Mouse (Mus musculus): ENCODE measurements around the gene Wdr6. TPM values are rescaled to one million over a fixed set of nuclear protein-coding genes. Genes with fewer than 3 reads are reported as not detected.

Gene Wdr6
- polyA plus RNA-seq, 1 experiment from 2014 or later, result 237 TPM

DNA sequence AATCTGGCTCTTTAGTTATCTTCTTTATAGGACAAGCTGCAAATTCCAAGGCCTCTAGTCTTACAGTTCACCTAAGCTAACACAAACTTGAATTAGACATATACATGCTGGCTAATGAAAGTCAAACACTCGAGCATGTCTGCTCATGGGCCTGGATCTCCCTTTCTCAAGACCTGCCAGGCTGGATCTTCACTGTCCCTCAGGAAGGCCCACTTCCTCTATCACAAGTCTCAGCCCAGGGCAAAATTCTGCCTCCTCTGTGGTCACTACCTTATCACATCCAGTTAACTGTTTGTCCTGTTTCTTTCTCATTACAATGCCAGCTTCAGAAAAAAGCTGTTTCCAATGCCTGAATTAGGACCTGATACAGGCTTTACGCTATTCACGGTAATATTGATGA is 15.8 kb upstream of the Wdr6 start:
- ATAC-seq (ENCODE audit: insufficient number of reproducible peaks, insufficient read depth, low FRiP score, low TSS enrichment, low read depth), result no peak
- 79% methylated on average over 3 of the region's 3 CpGs for WGBS
- H3K36me3 ChIP-seq, result peaks cover 7% of the 10 kb centered on the region; the same call in 1 of the 2 replicates
- H3K27ac ChIP-seq, result no peak overlapping the region
- H3K9ac ChIP-seq (replicated peaks), result no peak overlapping the region
- no peaks in the 10 kb centered on the region for H3K27me3 ChIP-seq
- H3K4me1 ChIP-seq (replicated peaks), result peaks cover 17% of the 10 kb centered on the region
- no peak overlapping the region for H3K4me3 ChIP-seq (replicated peaks)
- H3K9me3 ChIP-seq, result no peaks in the 10 kb centered on the region
- H3K4me2 ChIP-seq, result no peak overlapping the region

DNA sequence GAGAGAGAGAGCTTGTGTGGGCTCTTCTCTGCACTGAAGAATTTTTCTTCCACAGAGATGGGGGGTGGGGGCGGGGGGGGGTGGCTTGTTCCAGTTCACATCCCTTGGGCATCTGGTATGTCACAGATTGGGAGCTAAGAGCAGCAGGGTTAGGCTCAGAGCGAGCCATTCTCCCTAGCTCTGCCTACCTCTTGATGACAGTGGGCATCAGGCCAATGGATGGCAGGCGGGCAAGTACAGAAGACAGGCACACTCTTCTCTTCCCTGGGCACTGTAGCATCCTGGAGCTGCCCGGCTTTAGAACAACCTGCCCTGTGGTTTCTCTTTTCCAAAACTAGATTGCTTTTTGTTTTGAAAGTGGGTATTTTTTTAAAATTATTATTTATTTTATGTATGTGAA is 12.9 kb upstream of the Wdr6 start:
- H3K4me2 ChIP-seq, result no peak overlapping the region
- H3K27me3 ChIP-seq, result no peaks in the 10 kb centered on the region
- 88% methylated on average over 4 of the region's 4 CpGs for WGBS
- H3K9me3 ChIP-seq, result no peaks in the 10 kb centered on the region
- H3K4me1 ChIP-seq (replicated peaks), result peaks cover 32% of the 10 kb centered on the region
- H3K36me3 ChIP-seq, result peaks cover 7% of the 10 kb centered on the region; the same call in 1 of the 2 replicates
- no peak for ATAC-seq (ENCODE audit: insufficient number of reproducible peaks, insufficient read depth, low FRiP score, low TSS enrichment, low read depth)
- H3K4me3 ChIP-seq (replicated peaks), result no peak overlapping the region
- no peak overlapping the region for H3K9ac ChIP-seq (replicated peaks)
- no peak overlapping the region for H3K27ac ChIP-seq

DNA sequence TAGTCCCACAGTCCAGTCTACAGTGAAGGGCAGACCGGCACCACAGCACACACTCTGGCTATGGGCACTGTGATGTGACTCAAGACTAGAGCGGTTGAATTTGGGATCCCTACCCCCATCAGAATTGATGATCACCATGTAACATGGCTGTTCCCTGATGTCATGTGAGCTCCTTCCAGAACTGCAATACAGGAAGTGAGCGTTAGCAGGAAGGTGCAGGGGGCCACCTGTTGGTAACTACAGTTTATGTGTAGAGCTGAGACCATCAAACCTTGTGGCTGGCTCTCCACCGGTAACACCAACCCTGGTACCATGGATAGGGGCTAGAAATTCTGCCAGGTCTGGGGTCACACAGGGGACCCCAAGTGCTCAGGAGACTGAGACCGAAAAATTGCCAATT is 10.7 kb upstream of the Wdr6 start:
- Histone ChIP-seq H3K27me3 (no peaks in the 10 kb centered on the region), H3K4me1 (replicated peaks) (peaks cover 29% of the 10 kb centered on the region), H3K9ac (replicated peaks) (no peak overlapping the region), H3K4me3 (replicated peaks) (no peak overlapping the region), H3K9me3 (no peaks in the 10 kb centered on the region), H3K27ac (peak overlapping the region; percentile 41; the same call in 1 of the 2 replicates), H3K4me2 (no peak overlapping the region), H3K36me3 (peaks cover 7% of the 10 kb centered on the region; the same call in 1 of the 2 replicates)
- 64% methylated on average over 5 of the region's 5 CpGs for WGBS
- no peak for ATAC-seq (ENCODE audit: insufficient number of reproducible peaks, insufficient read depth, low FRiP score, low TSS enrichment, low read depth)

DNA sequence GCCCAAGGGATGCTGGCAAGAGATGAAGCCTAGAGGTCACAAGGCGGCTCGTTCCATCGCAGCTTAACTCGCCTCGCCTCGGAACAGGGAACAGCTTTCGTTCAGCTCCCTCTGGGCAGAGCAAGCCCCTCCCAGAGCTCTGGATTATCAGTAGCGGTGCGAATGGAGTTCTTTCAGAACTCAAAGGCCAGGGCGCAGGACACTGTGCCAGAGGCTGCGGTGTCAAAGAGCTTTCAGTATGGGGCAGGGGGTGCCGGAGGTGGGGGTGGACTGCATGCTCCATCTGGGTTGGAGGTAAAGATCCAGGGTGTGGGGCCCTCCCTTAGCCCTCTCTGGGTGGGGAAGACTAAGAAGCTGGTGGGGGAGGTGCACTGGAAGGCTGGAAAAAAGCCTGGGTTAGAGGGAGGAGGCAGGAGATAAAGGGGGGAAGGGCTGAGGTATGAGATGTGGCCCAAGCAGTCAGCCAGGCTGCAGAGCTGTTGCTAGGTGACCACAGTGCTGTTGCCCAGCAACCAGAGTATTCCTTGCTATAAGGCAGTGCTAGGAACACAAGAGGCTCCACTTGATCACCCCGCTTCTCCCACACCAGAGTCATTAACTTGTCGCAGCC is 9.1 kb upstream of the Wdr6 start:
- Histone ChIP-seq H3K4me1 (replicated peaks) (peaks cover 29% of the 10 kb centered on the region), H3K4me3 (replicated peaks) (peak overlapping the region; percentile 25; the same call in 1 of the 2 replicates), H3K36me3 (0 out of 2 replicates have a peak, but pooled peaks cover 3% of the 10 kb centered on the region), H3K27me3 (no peaks in the 10 kb centered on the region), H3K9me3 (no peaks in the 10 kb centered on the region), H3K9ac (replicated peaks) (peak overlapping the region; percentile 54), H3K27ac (peak overlapping the region; percentile 93), H3K4me2 (peak overlapping the region; percentile 58)
- WGBS, result under 1% methylated on average over 14 of the region's 14 CpGs
- peak; percentile 95 for ATAC-seq (ENCODE audit: insufficient number of reproducible peaks, insufficient read depth, low FRiP score, low TSS enrichment, low read depth)

DNA sequence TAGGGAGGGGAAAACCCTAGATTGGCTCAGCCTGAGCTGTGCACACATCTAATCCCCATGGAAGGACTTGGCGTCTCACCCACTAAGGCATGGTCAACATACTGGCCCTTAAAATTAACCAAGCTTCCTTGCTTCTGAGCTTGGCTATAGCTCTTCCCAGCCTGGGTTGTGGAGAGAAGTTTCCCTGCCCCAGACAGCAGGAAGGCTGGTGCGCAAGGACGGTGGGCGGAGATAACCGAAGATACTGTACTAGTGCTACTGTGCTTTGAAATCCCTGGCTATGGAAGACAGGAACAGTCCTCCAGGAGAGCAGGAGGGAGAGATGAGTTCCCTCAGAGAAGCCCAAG is 778 bp upstream of the Wdr6 start:
- no peak for ATAC-seq (ENCODE audit: insufficient number of reproducible peaks, insufficient read depth, low FRiP score, low TSS enrichment, low read depth)
- Histone ChIP-seq H3K4me3 (replicated peaks) (peak overlapping the region; percentile 86), H3K27ac (peak overlapping the region; percentile 97), H3K9ac (replicated peaks) (peak overlapping the region; percentile 95), H3K27me3 (no peaks in the 10 kb centered on the region), H3K9me3 (no peaks in the 10 kb centered on the region), H3K36me3 (peaks cover 34% of the 10 kb centered on the region), H3K4me1 (replicated peaks) (peaks cover 47% of the 10 kb centered on the region), H3K4me2 (peak overlapping the region; percentile 90)
- WGBS, result 61% methylated on average over 5 of the region's 5 CpGs

DNA sequence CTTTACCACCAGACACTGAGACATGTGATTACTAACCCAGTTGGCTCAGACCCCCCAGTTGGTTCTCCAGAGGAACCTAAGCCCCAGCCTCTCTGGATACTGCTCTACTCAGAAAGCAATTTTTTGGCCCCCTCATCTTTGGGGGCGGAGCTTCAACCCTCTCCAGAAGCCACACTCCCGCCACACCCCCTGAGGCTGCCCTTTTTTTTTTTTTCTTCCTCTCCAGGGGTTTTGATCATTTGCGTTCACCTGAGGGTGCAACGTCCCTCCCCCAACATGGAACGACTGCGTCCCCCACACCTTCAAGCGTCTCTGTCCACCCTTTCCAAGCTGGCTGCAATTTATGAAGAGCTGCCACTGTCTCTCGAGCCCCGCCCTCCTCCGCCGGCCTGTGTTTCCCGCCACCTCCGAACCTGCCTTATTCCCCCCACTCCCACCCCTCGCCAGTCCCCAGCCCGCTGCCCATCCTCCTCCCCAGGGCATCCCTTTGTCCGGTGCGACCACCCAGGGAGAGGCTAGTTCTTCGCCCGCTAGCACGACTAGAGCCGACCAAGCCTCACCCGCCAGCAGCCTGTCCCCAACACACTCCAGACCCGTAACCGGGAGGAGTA is 500 bp downstream of the Wdr6 start:
- Histone ChIP-seq H3K9me3 (no peaks in the 10 kb centered on the region), H3K4me1 (replicated peaks) (peaks cover 56% of the 10 kb centered on the region), H3K27ac (peak overlapping the region; percentile 97), H3K4me3 (replicated peaks) (peak overlapping the region; percentile 86), H3K27me3 (no peaks in the 10 kb centered on the region), H3K36me3 (peaks cover 47% of the 10 kb centered on the region), H3K4me2 (peak overlapping the region; percentile 90), H3K9ac (replicated peaks) (peak overlapping the region; percentile 95)
- WGBS, result under 1% methylated on average over 24 of the region's 24 CpGs
- ATAC-seq (ENCODE audit: insufficient number of reproducible peaks, insufficient read depth, low FRiP score, low TSS enrichment, low read depth), result no peak

DNA sequence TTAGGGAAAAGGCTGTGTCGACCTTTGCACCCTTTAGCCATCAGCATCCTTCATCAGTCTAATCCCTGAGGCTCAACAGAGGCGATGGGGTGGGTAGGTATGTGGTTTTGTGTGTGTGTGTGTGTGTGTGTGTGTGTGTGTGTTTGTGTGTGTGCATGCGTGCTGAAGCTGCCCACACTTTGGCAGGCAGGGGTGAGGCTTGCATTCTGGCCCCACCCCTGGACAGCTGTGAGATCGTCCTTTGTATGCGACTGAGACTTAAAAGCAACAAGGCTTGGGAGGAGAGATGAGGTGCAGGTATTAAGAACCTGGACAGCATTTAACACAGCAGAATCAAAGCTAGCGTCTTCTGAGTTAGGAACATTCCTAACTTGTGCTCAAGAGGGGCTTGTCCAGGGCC is 1.5 kb downstream of the Wdr6 start:
- WGBS, result 64% methylated on average over 6 of the region's 6 CpGs
- Histone ChIP-seq H3K4me3 (replicated peaks) (peak overlapping the region; percentile 86), H3K4me1 (replicated peaks) (peaks cover 56% of the 10 kb centered on the region), H3K36me3 (peaks cover 55% of the 10 kb centered on the region), H3K27ac (peak overlapping the region; percentile 29; the same call in 1 of the 2 replicates), H3K9ac (replicated peaks) (peak overlapping the region; percentile 95; the same call in 1 of the 2 replicates), H3K27me3 (no peaks in the 10 kb centered on the region), H3K9me3 (no peaks in the 10 kb centered on the region), H3K4me2 (peak overlapping the region; percentile 90)
- ATAC-seq (ENCODE audit: insufficient number of reproducible peaks, insufficient read depth, low FRiP score, low TSS enrichment, low read depth), result no peak

DNA sequence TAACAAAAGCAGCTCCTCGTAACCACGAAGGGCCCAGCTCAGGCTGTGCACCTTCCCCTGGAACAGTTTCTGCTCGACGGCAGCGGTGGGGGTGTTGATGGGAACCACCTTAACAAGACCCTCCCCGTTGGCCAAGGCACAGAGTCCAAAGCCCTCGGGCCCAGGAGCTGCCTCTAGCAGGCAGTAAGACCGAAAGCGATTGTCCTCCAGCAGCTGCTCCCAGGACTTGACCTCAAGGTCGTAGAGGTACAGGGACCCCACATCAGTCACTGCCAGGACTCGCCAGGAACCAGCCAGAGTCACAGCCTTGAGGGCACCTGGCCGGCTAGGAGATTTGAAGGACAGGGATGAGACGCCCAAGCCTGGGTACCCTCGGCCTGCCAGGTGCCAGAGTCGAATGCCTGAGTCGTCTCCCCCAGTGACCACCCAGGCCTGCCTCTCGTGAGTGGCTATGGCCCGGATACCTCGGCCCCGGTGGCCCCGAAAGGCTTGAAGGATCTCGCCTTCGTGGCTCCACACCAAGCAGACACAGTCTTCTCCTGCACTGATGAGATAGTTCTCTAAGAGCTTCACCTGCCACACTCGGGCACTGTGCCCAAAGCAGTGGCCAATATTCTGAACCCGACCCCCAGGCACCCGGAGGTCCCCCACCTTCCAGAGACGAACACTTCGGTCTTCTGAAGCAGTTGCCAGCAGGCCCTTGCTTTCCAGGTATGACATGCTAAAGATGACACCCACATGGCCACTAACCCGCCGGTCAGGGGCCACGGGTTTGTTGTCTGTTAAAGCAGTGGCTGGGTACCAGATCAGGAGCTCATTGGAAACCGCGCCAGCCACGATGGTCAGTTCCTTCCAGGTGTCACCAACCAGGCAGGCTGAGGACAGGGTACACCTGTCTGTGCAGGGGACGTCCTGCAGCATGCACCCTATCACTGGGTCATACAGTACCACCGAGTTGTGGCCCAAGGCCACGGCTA is 2.9 kb downstream of the Wdr6 start:
- 0 out of 2 replicates have a peak overlapping the region, but pooled peaks have one; percentile 86 for H3K4me3 ChIP-seq (replicated peaks)
- H3K36me3 ChIP-seq, result peaks cover 65% of the 10 kb centered on the region
- H3K4me1 ChIP-seq (replicated peaks), result peaks cover 58% of the 10 kb centered on the region
- peak overlapping the region; percentile 20 for H3K4me2 ChIP-seq
- H3K27ac ChIP-seq, result no peak overlapping the region
- no peaks in the 10 kb centered on the region for H3K9me3 ChIP-seq
- WGBS, result 85% methylated on average over 37 of the region's 37 CpGs
- H3K9ac ChIP-seq (replicated peaks), result no peak overlapping the region; the same call in 1 of the 2 replicates
- H3K27me3 ChIP-seq, result no peaks in the 10 kb centered on the region
- no peak for ATAC-seq (ENCODE audit: insufficient number of reproducible peaks, insufficient read depth, low FRiP score, low TSS enrichment, low read depth)

DNA sequence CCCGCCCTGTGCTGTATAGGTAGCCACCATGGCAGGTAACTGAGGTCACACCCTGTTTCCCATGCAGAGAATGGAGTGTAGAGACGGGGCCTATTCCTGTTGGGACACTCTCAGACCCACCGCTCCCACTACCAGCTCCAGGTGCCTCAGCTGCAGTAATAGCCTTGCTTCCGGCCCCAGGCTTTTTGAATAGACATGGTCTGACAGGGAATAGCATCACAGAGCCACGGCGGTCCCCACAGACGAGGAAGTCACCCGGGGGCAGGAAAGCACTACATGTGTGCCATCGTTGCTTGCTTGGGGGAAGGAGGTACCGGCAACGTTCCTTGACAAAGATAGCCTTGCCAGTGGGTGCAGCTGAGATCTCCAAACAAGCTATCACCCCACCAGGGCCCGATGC is 3.6 kb downstream of the Wdr6 start:
- WGBS, result 89% methylated on average over 12 of the region's 12 CpGs
- peaks cover 65% of the 10 kb centered on the region for H3K36me3 ChIP-seq
- no peak for ATAC-seq (ENCODE audit: insufficient number of reproducible peaks, insufficient read depth, low FRiP score, low TSS enrichment, low read depth)
- no peak overlapping the region for H3K4me2 ChIP-seq
- peaks cover 64% of the 10 kb centered on the region for H3K4me1 ChIP-seq (replicated peaks)
- H3K9ac ChIP-seq (replicated peaks), result no peak overlapping the region; the same call in 1 of the 2 replicates
- no peaks in the 10 kb centered on the region for H3K9me3 ChIP-seq
- H3K27me3 ChIP-seq, result no peaks in the 10 kb centered on the region
- H3K4me3 ChIP-seq (replicated peaks), result no peak overlapping the region
- no peak overlapping the region for H3K27ac ChIP-seq

DNA sequence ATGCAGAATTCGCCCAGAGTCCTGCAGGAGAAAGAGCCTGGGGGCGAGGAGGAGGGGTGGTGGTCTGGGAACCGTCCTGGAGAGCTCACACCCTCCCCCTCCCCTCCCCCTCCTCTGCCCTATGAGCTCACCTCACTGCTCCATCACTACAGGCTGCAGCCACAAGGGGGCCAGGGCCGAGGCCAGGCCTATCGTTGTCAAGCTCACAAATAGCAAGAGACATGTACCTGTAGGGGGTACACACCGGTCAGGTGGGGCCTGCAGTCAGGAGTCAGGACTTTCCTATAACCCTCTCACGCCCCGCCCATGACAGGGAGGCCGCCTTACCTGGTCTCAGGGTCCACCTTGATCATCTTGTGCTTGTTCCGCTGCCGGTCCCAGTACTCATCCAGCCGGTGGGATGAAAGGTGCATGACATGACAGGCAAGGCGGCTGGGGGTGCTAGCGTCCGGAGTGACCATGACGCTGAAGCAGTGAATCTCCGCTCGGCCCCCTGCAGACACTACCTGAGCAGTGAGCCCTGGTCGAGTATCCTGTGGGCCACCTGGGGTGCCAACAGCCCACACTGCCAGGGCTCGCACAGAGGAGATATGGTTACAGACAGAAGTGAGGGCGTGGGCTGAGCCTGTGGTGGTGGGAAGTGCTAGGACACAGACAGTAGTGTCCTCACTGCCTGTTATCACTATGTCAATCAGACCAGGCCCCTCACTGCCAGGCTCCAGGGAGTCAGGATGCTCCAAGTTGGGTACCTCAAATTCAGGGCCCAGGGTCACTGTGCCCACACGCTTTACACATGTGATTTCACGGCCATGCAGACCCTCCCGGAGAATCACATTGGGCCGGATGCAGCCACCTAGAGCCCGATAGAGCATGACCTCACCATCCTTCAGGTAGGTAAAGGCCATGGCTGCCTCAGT is 4.5 kb downstream of the Wdr6 start:
- WGBS, result 53% methylated on average over 26 of the region's 26 CpGs
- peaks cover 60% of the 10 kb centered on the region for H3K4me1 ChIP-seq (replicated peaks)
- 0 out of 2 replicates have a peak overlapping the region, but pooled peaks have one; percentile 21 for H3K4me2 ChIP-seq
- H3K27ac ChIP-seq, result no peak overlapping the region
- H3K4me3 ChIP-seq (replicated peaks), result no peak overlapping the region
- H3K27me3 ChIP-seq, result no peaks in the 10 kb centered on the region
- peak overlapping the region; percentile 18 for H3K9ac ChIP-seq (replicated peaks)
- ATAC-seq (ENCODE audit: insufficient number of reproducible peaks, insufficient read depth, low FRiP score, low TSS enrichment, low read depth), result no peak
- H3K9me3 ChIP-seq, result no peaks in the 10 kb centered on the region
- peaks cover 65% of the 10 kb centered on the region for H3K36me3 ChIP-seq

Data from limb, embryonic 12.5 days (tissue).